Mouse (Mus musculus) embryonic facial prominence, embryonic 13.5 days (tissue): ENCODE results near the gene Gnas. TPM values are rescaled to one million over a fixed set of nuclear protein-coding genes. Genes with fewer than 3 reads are reported as not detected.

Experiments
- ATAC-seq: fragments of 200-750 bp; cut with Nextera tagmentation; 2 replicates; pipeline ENCODE4 v1.8.0; 2017; ENCODE audit warnings: low read depth; ENCODE audit not compliant: insufficient number of reproducible peaks, insufficient read depth, low FRiP score, low TSS enrichment
- H3K27ac ChIP-seq: fragments of 300-500 bp; sonication (generic); 2 replicates; pipeline ENCODE4 v1.5.1; 2015; ENCODE audit warnings: moderate library complexity, mild to moderate bottlenecking, inconsistent platforms
- H3K27me3 ChIP-seq: fragments of 300-500 bp; sonication (generic); 2 replicates; pipeline ENCODE4 v1.6.1; 2015; ENCODE audit warnings: mild to moderate bottlenecking, inconsistent platforms
- H3K36me3 ChIP-seq: fragments of 300-500 bp; sonication (generic); 2 replicates; pipeline ENCODE4 v1.6.1; 2015; ENCODE audit warnings: mild to moderate bottlenecking, inconsistent platforms
- H3K4me1 ChIP-seq: fragments of 300-500 bp; sonication (generic); 2 replicates; pipeline ENCODE4 v1.6.1; 2015; ENCODE audit warnings: inconsistent platforms
- H3K4me2 ChIP-seq: fragments of 300-500 bp; sonication (generic); 2 replicates; pipeline ENCODE4 v1.6.1; 2015; ENCODE audit warnings: moderate library complexity, mild to moderate bottlenecking, inconsistent platforms
- H3K4me3 ChIP-seq: fragments of 300-500 bp; sonication (generic); 2 replicates; pipeline ENCODE4 v1.5.1; 2015; ENCODE audit warnings: mild to moderate bottlenecking, inconsistent platforms
- H3K9ac ChIP-seq: fragments of 300-500 bp; sonication (generic); 2 replicates; pipeline ENCODE4 v1.6.1; 2015; ENCODE audit warnings: mild to moderate bottlenecking, inconsistent platforms
- H3K9me3 ChIP-seq: fragments of 300-500 bp; sonication (generic); 2 replicates; pipeline ENCODE4 v1.6.1; 2016; ENCODE audit warnings: inconsistent platforms
- WGBS: fragments of 180-500 bp; shearing (Covaris S2); methylation state at CpG from one replicate; pipeline ENCODE4 v1.1.7; 2015; ENCODE audit warnings: mixed read lengths; 5-methylcytosine and 5-hydroxymethylcytosine counted together
- microRNA counts: library from miRNA; unstranded; fragments of <30 nt; microRNA quantifications from one replicate; lab custom pipeline; 2016
- microRNA-seq: library from miRNA; unstranded; fragments of <30 nt; microRNA quantifications from one replicate; pipeline ENCODE4, GENCODE M21; 2016
- polyA plus RNA-seq: library from polyadenylated mRNA; unstranded; fragments of >200 nt; fragmentation: Nextera tagmentation; extraction: Ambion mirVana; gene quantifications from 2 replicates; pipeline ENCODE4 v1.2.1, GENCODE M21; 2015

Gene Gnas
- polyA plus RNA-seq, 1 experiment from 2014 or later, result 1,723 TPM

DNA sequence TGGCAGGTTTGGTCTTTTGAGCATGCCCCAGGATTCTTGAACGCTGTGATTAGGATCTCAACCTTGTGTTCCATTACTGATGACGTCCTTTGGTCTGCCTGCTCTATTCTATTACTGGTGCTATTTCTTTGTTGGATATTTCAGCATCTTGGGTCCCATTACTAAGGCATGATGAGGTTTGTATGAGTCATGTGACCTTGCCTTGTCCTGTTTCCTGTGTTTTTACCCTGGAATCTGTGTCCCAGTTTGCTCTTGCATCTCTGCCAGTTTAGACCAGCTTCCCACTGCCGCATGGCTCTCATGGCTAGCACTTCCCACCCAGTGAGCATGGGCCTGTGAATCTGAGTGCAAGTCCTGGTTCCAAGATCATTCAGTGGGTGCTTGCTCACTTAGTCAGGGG lies 107.8 kb downstream of the Gnas start:
- H3K4me2 ChIP-seq, result no peak overlapping the region
- no peaks in the 10 kb centered on the region for H3K36me3 ChIP-seq
- ATAC-seq, result no peak
- H3K27me3 ChIP-seq, result no peaks in the 10 kb centered on the region
- no peak overlapping the region for H3K27ac ChIP-seq
- H3K4me3 ChIP-seq, result no peak overlapping the region
- H3K4me1 ChIP-seq, result no peaks in the 10 kb centered on the region
- H3K9me3 ChIP-seq, result 0 out of 2 replicates have a peak, but pooled peaks cover 4% of the 10 kb centered on the region
- WGBS, result 80% methylated on average over 3 of the region's 3 CpGs
- no peak overlapping the region for H3K9ac ChIP-seq

DNA sequence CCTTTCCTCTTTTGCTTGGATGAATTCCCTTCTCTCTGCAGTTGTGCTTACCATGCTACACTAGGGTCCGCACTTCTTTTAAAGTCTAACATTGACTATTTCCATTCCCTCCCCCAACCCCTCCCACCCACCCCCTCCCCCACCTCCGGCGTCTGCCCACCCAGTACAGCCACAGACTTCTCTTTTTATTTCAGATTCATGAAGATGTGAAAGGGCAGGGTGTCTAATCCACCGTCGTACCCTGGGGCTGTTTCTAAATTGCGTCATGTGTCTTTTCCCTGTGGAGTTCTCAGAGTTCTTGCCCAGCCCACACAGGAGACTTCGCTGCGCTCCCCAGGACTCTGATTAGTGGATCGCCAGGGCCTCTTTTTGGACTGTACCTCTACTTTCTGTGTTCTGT lies 108.4 kb downstream of the Gnas start:
- H3K9me3 ChIP-seq, result 0 out of 2 replicates have a peak, but pooled peaks cover 4% of the 10 kb centered on the region
- H3K27me3 ChIP-seq, result no peaks in the 10 kb centered on the region
- no peak overlapping the region for H3K9ac ChIP-seq
- H3K4me3 ChIP-seq, result no peak overlapping the region
- WGBS, result 38% methylated on average over 9 of the region's 9 CpGs
- no peak overlapping the region for H3K27ac ChIP-seq
- no peak for ATAC-seq
- no peaks in the 10 kb centered on the region for H3K4me1 ChIP-seq
- H3K36me3 ChIP-seq, result no peaks in the 10 kb centered on the region
- no peak overlapping the region for H3K4me2 ChIP-seq

DNA sequence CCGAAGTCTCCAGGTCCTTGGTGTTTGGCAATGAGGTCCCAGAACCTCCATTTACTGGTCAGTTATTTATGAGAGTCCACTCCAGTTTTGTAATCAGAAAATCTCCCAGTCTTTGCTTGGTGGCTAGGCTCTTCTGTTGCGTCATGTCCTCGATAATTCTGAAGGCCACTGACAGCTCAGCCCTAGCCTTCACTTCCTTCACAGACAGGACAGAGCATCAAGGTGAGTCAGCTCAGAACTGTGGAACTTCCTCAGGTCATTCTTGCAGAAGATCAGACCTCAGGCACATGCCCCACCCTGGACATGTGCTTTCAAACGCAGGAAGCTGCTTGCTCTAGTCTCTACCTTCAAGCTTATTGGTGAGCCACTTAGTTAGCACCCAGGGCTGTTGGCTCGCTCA lies 109.3 kb downstream of the Gnas start:
- 81% methylated on average over 5 of the region's 5 CpGs for whole genome bisulfite sequencing
- no peak overlapping the region for H3K4me3 ChIP-seq
- H3K27me3 ChIP-seq, result no peaks in the 10 kb centered on the region
- no peak overlapping the region for H3K9ac ChIP-seq
- H3K27ac ChIP-seq, result no peak overlapping the region
- H3K4me1 ChIP-seq, result no peaks in the 10 kb centered on the region
- ATAC-seq, result no peak
- H3K9me3 ChIP-seq, result 0 out of 2 replicates have a peak, but pooled peaks cover 4% of the 10 kb centered on the region
- H3K36me3 ChIP-seq, result no peaks in the 10 kb centered on the region
- no peak overlapping the region for H3K4me2 ChIP-seq

MicroRNA genes within 50 kb of the gene (microRNA counts, 519-probe panel; counts per million panel counts)
- microRNA mmu-miR-296-3p (lab: Ali Mortazavi, UCI) (236 counts per million, percentile 44 among the panel's probes with 10 or more counts), microRNA mmu-miR-296-5p (lab: Ali Mortazavi, UCI) (3,962 counts per million, percentile 85 among the panel's probes with 10 or more counts), microRNA mmu-miR-298 (lab: Ali Mortazavi, UCI) (236 counts per million, percentile 44 among the panel's probes with 10 or more counts)

Small RNA genes lying within 50 kb of the gene (microRNA-seq; reads per million reads assigned to microRNA genes)
- not detected for gene Gm27591
- gene Mir296, result 4,643 reads per million, percentile 90 among the genes with 10 or more reads in this experiment
- 1,916 reads per million, percentile 81 among the genes with 10 or more reads in this experiment for gene Mir298

Other genes with a start within 250 kb of the Gnas start
- 13.5 and 15.5 TPM in 2 replicates for gene Stx16, start 208.0 kb upstream of the Gnas start, polyA plus RNA-seq
- gene Npepl1, start 174.0 kb upstream of the Gnas start, polyA plus RNA-seq, result 52.0 and 55.7 TPM in 2 replicates
- 17.1 and 20.3 TPM in 2 replicates for gene Gm20721, start 62.4 kb downstream of the Gnas start, polyA plus RNA-seq
- gene Nelfcd, start 131.5 kb downstream of the Gnas start, polyA plus RNA-seq, result 131 and 140 TPM in 2 replicates
- gene Ctsz, start 154.7 kb downstream of the Gnas start, polyA plus RNA-seq, result 148 and 153 TPM in 2 replicates
- gene Tubb1, start 166.4 kb downstream of the Gnas start, polyA plus RNA-seq, result 3.1 and 3.3 TPM in 2 replicates
- 779 and 911 TPM in 2 replicates for gene Atp5e, start 179.8 kb downstream of the Gnas start, polyA plus RNA-seq
- gene Prelid3b, start 188.8 kb downstream of the Gnas start, polyA plus RNA-seq, result 108 TPM in 2 replicates